Mouse (Mus musculus) heart, embryonic 15.5 days (tissue): ENCODE data around the gene Sult2b1. TPM values are rescaled to one million over a fixed set of nuclear protein-coding genes. Genes with fewer than 3 reads are reported as not detected.

ENCODE experiments used
- ATAC-seq: fragments of 200-750 bp; cut with Nextera tagmentation; replicated peaks from 2 replicates; pipeline ENCODE4 v1.8.0; 2017; ENCODE audit warnings: low read depth, moderate TSS enrichment; ENCODE audit not compliant: insufficient number of reproducible peaks, insufficient read depth, low FRiP score
- H3K27ac ChIP-seq: fragments of 300-500 bp; sonication (generic); 2 replicates; pipeline ENCODE4 v1.5.1; 2015; ENCODE audit warnings: mild to moderate bottlenecking, inconsistent platforms
- H3K27me3 ChIP-seq: fragments of 300-500 bp; sonication (generic); 2 replicates; pipeline ENCODE4 v1.6.1; 2015; ENCODE audit warnings: inconsistent platforms
- H3K36me3 ChIP-seq: fragments of 300-500 bp; sonication (generic); 2 replicates; pipeline ENCODE4 v1.6.1; 2015; ENCODE audit warnings: mild to moderate bottlenecking, inconsistent platforms
- H3K4me1 ChIP-seq: fragments of 300-500 bp; sonication (generic); replicated peaks from 2 replicates; pipeline ENCODE4 v1.6.1; 2015; ENCODE audit warnings: inconsistent platforms
- H3K4me2 ChIP-seq: fragments of 300-500 bp; sonication (generic); 2 replicates; pipeline ENCODE4 v1.6.1; 2015; ENCODE audit warnings: inconsistent platforms, mild to moderate bottlenecking, moderate library complexity
- H3K4me3 ChIP-seq: fragments of 300-500 bp; sonication (generic); 2 replicates; pipeline ENCODE4 v1.5.1; 2015; ENCODE audit warnings: mild to moderate bottlenecking, inconsistent platforms
- H3K9ac ChIP-seq: fragments of 300-500 bp; sonication (generic); 2 replicates; pipeline ENCODE4 v1.6.1; 2015; ENCODE audit warnings: mild to moderate bottlenecking, inconsistent platforms
- H3K9me3 ChIP-seq: fragments of 300-500 bp; sonication (generic); replicated peaks from 2 replicates; pipeline ENCODE4 v1.6.1; 2016; ENCODE audit warnings: inconsistent platforms
- WGBS: fragments of 180-500 bp; shearing (Covaris S2); methylation state at CpG from one replicate; pipeline ENCODE4 v1.1.7; 2015; ENCODE audit warnings: mixed read lengths; 5-methylcytosine and 5-hydroxymethylcytosine counted together
- polyA plus RNA-seq: library from polyadenylated mRNA; unstranded; fragments of >200 nt; fragmentation: Nextera tagmentation; extraction: Ambion mirVana; gene quantifications from 2 replicates; pipeline ENCODE4 v1.2.1, GENCODE M21; 2015

Sult2b1 gene
- polyA plus RNA-seq, 1 experiment from 2014 or later: 0.21 TPM

DNA sequence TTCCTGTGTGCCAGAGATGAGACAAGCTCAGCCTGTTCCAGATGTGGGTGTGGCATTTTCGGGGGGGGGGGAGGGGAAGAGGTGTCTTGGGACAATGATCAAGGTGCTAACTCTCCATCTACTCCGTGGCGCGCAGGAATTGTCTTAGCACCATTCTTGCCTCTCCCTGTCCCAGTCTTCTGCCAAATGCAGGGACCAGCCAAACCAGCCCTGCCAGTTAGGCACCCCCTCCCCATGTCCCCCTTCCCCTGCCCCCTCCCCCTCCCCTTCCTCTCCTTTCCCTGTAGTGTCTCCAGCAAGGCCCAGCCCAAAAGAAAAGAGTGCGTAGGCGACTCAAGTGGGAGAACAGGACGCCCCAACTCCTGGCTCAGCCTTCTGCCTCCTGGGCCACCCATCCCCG is 17.7 kb downstream of the Sult2b1 start:
- H3K4me1 ChIP-seq: no peaks in the 10 kb centered on the region
- H3K36me3 ChIP-seq: no peaks in the 10 kb centered on the region
- ATAC-seq: no peak
- 49% methylated on average over 7 of the region's 8 CpGs for WGBS
- H3K27ac ChIP-seq: no peak overlapping the region
- H3K27me3 ChIP-seq: peaks cover 3% of the 10 kb centered on the region; the same call in 1 of the 2 replicates
- H3K9ac ChIP-seq: no peak overlapping the region
- H3K4me2 ChIP-seq: no peak overlapping the region
- no peak overlapping the region for H3K4me3 ChIP-seq
- H3K9me3 ChIP-seq: no peaks in the 10 kb centered on the region

DNA sequence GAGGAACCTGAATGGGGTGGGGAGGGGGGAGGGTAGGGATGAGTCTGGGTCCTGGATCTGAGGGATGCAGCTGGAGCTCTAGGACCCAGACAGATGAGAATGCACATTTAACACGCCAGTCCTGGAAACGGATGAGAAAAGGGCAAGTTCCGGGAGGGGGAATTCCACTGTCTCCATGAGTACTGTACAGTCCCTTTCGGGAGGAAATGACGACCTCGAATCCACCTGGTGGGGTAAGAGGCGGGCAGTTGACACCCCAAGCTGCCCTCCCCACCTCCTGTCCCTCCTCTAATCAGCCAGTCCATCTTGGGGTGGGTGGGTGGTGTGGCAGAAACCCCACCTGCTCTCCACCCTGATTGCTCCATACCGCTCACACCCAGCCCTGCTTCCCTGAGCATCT is 18.5 kb downstream of the Sult2b1 start:
- Histone ChIP-seq H3K36me3 (no peaks in the 10 kb centered on the region), H3K27me3 (peaks cover 6% of the 10 kb centered on the region), H3K9ac (no peak overlapping the region), H3K4me2 (no peak overlapping the region), H3K9me3 (no peaks in the 10 kb centered on the region), H3K4me1 (no peaks in the 10 kb centered on the region), H3K4me3 (no peak overlapping the region), H3K27ac (no peak overlapping the region)
- no peak for ATAC-seq
- 45% methylated on average over 8 of the region's 8 CpGs for WGBS

DNA sequence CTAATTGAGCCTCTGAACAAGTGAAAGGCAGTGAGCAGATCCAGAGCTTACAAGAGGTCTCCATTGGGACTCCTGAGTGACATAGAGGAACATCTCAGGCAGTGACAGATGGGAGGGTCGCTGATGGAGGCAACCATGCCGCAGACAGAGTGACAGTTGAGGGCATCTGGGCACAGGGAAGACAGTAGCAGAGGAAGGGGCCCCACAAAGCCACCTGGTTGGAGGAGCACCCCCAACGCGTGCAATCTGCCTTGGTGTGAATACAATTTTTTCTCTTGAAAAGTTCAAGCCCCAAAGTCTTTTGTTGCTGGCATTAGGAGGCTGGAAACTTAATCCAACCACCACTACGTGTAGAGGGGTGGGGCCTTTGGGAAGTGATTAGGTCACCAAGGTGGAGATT is 24.3 kb downstream of the Sult2b1 start:
- 54% methylated on average over 5 of the region's 5 CpGs for WGBS
- no peak overlapping the region for H3K9ac ChIP-seq

DNA sequence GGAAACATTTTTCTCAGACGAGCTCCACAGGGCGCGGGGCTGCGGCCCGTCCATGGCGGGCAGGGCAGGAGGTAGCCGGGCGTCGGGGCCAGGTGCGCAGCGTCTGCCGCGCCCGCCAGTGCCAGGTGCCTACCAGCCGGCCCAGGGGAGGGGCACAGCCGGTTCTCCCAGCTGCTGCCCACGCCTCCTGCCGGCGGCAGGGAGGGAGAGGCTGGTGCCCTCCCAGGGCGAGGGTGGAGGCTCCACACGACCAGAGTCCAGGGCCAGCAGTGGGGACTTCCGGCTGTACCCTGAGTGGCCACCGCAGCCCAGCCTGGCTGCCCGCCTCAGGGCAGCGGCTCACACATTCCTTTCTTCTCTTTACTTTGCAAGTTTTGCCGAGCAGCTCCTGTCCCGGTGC is 25.1 kb downstream of the Sult2b1 start:
- ATAC-seq: no peak
- H3K27ac ChIP-seq: no peak overlapping the region
- H3K4me1 ChIP-seq: peaks cover 6% of the 10 kb centered on the region
- peaks cover 41% of the 10 kb centered on the region for H3K27me3 ChIP-seq
- no peaks in the 10 kb centered on the region for H3K36me3 ChIP-seq
- H3K9ac ChIP-seq: no peak overlapping the region
- H3K9me3 ChIP-seq: no peaks in the 10 kb centered on the region
- peak overlapping the region; percentile 25 for H3K4me3 ChIP-seq
- peak overlapping the region; percentile 53 for H3K4me2 ChIP-seq
- 12% methylated on average over 27 of the region's 27 CpGs for WGBS

More for the DNA sequence above, 24.3 kb downstream of the Sult2b1 start:
- H3K27ac ChIP-seq: no peak overlapping the region
- ATAC-seq: no peak
- H3K9me3 ChIP-seq: no peaks in the 10 kb centered on the region
- no peak overlapping the region for H3K4me3 ChIP-seq
- H3K27me3 ChIP-seq: peaks cover 41% of the 10 kb centered on the region
- no peaks in the 10 kb centered on the region for H3K36me3 ChIP-seq
- peaks cover 6% of the 10 kb centered on the region for H3K4me1 ChIP-seq
- H3K4me2 ChIP-seq: no peak overlapping the region

DNA sequence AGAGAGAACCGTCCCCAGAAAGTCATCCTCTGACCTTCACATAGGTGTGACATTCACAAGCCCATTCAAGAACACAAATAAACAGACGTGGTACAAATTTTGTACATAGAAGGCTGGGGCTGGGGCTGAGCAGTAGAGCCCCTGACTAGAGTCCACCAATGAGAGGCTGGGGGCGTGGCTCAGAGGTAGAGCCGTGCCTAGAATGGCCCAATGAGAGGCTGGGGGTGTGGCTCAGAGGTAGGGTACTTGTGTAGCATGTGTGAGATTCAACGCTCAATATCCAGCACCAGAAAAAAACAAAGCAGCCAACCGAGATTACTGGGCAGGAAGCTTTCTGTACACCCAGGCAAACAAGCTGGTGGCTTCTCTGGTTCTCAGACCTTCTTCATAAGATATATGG is 28.8 kb downstream of the Sult2b1 start:
- ATAC-seq: no peak
- Histone ChIP-seq H3K4me2 (no peak overlapping the region), H3K4me3 (no peak overlapping the region), H3K4me1 (peaks cover 6% of the 10 kb centered on the region), H3K36me3 (no peaks in the 10 kb centered on the region), H3K9ac (no peak overlapping the region), H3K27me3 (peaks cover 33% of the 10 kb centered on the region), H3K27ac (no peak overlapping the region), H3K9me3 (no peaks in the 10 kb centered on the region)
- 48% methylated on average over 6 of the region's 6 CpGs for WGBS

DNA sequence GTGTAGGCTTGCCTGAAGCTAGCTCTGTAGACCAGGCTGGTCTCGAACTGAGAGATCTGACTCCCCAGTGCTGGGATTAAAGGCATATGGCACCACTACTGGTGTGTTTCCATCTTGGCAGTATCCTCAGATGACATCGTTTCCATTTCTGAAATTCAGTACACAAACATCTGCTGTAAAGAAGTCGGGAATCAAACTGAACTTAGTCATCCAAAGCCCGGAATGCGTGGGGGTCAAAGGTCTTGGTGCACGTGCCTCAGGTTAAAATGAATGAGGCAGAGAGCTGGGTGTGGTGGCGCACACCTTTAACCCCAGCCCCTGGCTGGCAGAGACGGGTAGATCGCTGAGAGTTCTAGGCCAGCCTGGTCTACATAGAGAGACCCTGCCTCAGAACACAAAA is 34.3 kb downstream of the Sult2b1 start:
- Histone ChIP-seq H3K9me3 (no peaks in the 10 kb centered on the region), H3K9ac (no peak overlapping the region), H3K36me3 (no peaks in the 10 kb centered on the region), H3K27ac (no peak overlapping the region), H3K4me1 (peaks cover 17% of the 10 kb centered on the region), H3K4me2 (no peak overlapping the region), H3K4me3 (no peak overlapping the region), H3K27me3 (no peaks in the 10 kb centered on the region)
- 77% methylated on average over 9 of the region's 9 CpGs for WGBS
- no peak for ATAC-seq

DNA sequence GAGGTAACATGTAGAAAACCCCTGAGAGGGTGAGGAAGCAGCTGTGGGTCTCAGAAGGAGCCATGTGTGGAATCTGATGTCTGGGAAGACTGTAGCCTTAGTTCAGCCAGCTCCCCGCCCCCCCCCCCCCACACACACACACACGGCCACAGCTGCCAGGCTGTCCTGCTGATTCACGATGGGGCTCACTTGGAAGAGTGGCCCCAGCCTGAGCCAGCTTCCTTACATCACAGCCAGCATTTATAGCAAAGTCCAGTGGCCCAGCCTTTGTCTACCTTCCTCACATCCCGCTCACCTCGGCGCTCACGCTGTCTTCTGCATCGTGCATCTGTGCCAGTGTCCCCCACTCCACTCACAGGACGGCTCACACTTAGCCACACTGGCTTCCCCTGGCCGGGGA is 35.1 kb downstream of the Sult2b1 start:
- 35% methylated on average over 10 of the region's 10 CpGs for WGBS
- Histone ChIP-seq H3K9ac (no peak overlapping the region), H3K36me3 (no peaks in the 10 kb centered on the region), H3K4me3 (no peak overlapping the region), H3K27me3 (no peaks in the 10 kb centered on the region), H3K27ac (no peak overlapping the region), H3K9me3 (no peaks in the 10 kb centered on the region), H3K4me1 (peaks cover 17% of the 10 kb centered on the region), H3K4me2 (no peak overlapping the region)
- ATAC-seq: no peak; the same call in 1 of the 2 replicates

DNA sequence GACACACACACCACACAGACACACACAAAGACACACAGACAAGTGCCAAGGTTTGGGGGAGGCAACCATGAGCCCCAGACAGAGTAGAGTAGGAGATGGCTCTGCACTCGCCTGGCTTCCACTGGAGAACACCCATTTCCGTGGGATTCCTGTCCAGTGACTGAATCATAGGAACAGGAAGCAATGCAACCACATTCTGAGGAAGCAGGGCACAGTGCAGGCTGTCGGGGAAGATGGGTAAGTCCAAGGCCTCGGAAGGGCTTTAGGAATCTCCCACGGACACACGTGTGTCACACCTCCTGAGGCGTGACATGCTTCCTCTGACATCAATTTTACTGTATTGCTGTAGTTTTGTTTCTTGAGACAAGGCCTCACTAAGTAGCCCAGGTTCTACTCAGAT is 36.4 kb downstream of the Sult2b1 start:
- no peaks in the 10 kb centered on the region for H3K27me3 ChIP-seq
- no peak overlapping the region for H3K27ac ChIP-seq
- no peaks in the 10 kb centered on the region for H3K36me3 ChIP-seq
- peaks cover 17% of the 10 kb centered on the region for H3K4me1 ChIP-seq
- no peak overlapping the region for H3K4me2 ChIP-seq
- no peak for ATAC-seq
- no peak overlapping the region for H3K9ac ChIP-seq
- no peaks in the 10 kb centered on the region for H3K9me3 ChIP-seq
- H3K4me3 ChIP-seq: no peak overlapping the region
- 71% methylated on average over 7 of the region's 7 CpGs for WGBS

DNA sequence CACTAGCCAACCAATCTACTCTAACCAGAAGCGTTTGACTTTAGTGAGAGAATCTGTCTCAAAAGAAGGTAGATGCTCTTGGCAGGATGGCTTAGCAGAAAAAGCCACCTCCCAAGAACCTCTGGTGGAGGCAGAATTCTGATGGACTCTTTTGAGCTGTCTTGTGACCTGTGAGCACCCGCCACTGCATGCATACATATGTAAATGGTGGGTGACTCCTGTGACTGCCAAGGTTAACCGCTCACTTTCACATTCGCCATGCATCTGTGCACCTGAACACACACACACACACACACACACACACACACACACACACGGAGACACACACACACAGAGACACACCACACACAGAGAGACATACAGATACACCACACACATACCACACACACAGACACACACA is 37.0 kb downstream of the Sult2b1 start:
- Histone ChIP-seq H3K9me3 (no peaks in the 10 kb centered on the region), H3K36me3 (no peaks in the 10 kb centered on the region), H3K9ac (no peak overlapping the region), H3K27me3 (no peaks in the 10 kb centered on the region), H3K4me1 (peaks cover 17% of the 10 kb centered on the region), H3K4me3 (no peak overlapping the region), H3K4me2 (no peak overlapping the region), H3K27ac (no peak overlapping the region)
- 87% methylated on average over 5 of the region's 5 CpGs for WGBS
- ATAC-seq: 0 out of 2 replicates have a peak, but pooled peaks have one; percentile 11

DNA sequence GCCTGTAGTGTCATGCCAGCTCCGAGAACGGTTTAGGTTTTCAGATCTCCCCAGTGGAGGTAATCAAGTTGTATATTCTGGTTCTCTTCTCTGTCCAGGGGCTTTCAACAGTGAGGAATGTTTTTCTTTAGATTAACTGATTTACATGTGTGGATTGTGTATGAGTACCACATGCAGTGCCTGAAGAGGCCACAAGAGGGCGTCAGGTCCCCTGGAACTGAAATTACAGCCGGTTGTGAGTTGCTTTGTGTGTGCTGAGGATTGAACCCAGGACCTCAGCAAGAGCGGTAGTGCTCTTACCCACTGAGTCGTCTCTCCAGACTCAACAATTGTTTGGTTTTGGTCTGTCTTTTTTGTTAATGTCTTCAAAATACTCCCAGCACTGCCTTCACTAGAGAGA is 38.0 kb downstream of the Sult2b1 start:
- no peaks in the 10 kb centered on the region for H3K27me3 ChIP-seq
- no peak overlapping the region for H3K4me3 ChIP-seq
- H3K9ac ChIP-seq: no peak overlapping the region
- 55% methylated on average over 6 of the region's 6 CpGs for WGBS
- H3K4me1 ChIP-seq: peaks cover 20% of the 10 kb centered on the region
- ATAC-seq: no peak
- H3K9me3 ChIP-seq: no peaks in the 10 kb centered on the region
- no peak overlapping the region for H3K27ac ChIP-seq
- H3K4me2 ChIP-seq: no peak overlapping the region
- H3K36me3 ChIP-seq: no peaks in the 10 kb centered on the region

DNA sequence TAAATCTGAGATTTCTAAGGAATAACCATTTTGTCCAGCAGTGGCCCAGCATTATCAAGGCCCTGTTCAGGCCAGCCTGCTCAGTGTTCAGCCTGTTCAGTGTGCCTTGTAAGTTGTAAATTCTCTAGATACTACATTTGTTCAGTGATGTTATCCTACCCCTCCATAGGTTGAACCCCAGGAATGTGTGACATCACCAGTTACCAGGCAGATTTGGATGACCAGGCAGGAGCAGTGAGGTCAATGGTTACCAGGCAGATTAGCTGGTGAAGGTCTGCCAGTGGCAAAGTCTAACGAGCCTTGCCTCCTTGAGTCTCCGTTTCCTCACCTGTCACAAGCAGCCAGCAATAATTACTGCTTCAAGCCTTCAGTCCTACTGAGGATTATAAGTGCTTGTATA is 40.1 kb downstream of the Sult2b1 start:
- H3K27ac ChIP-seq: no peak overlapping the region
- H3K36me3 ChIP-seq: no peaks in the 10 kb centered on the region
- no peak overlapping the region for H3K4me2 ChIP-seq
- ATAC-seq: no peak
- no peak overlapping the region for H3K9ac ChIP-seq
- H3K9me3 ChIP-seq: no peaks in the 10 kb centered on the region
- H3K4me3 ChIP-seq: no peak overlapping the region
- 32% methylated on average over 2 of the region's 2 CpGs for WGBS
- no peaks in the 10 kb centered on the region for H3K27me3 ChIP-seq
- peaks cover 16% of the 10 kb centered on the region for H3K4me1 ChIP-seq

DNA sequence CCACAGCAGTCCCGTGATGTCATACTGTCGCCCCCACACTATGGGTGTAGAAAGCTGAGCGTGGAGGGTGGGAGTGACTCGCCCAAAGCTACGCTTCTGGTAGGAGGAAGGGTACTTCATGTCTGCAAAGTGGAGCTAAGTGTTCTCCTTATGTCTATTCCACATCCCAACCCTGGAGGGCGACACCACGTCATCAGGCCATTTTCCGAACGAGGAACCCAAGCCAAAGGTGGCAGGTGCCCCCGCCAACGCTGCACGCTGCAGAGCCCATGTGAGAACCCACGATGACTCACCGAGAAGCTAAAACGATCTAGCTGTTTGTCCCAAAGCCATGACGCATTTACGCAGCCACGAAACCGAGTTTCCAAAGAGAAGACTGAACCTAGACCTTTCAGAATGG is 42.1 kb downstream of the Sult2b1 start:
- H3K27me3 ChIP-seq: no peaks in the 10 kb centered on the region
- H3K4me2 ChIP-seq: peak overlapping the region; percentile 53
- peak overlapping the region; percentile 1; the same call in 1 of the 2 replicates for H3K9ac ChIP-seq
- no peaks in the 10 kb centered on the region for H3K36me3 ChIP-seq
- peak overlapping the region; percentile 31 for H3K4me3 ChIP-seq
- ATAC-seq: no peak
- H3K27ac ChIP-seq: no peak overlapping the region
- H3K4me1 ChIP-seq: 0 out of 2 replicates have a peak, but pooled peaks cover 4% of the 10 kb centered on the region
- H3K9me3 ChIP-seq: no peaks in the 10 kb centered on the region
- WGBS: 34% methylated on average over 19 of the region's 19 CpGs
